Mouse (Mus musculus) embryonic facial prominence, embryonic 10.5 days (tissue): ENCODE measurements around the gene Atp6v1e2. TPM values are rescaled to one million over a fixed set of nuclear protein-coding genes. Genes with fewer than 3 reads are reported as not detected.
A peak's percentile ranks its signal among the peaks of the same experiment; 100 is the strongest.

Source experiments
- DNase-seq: peaks from one replicate; pipeline ENCODE4 v3.0.0-alpha.2; 2017; ENCODE audit warnings: low spot score
- H3K27ac ChIP-seq: fragments of 300-500 bp; sonication (generic); replicated peaks from 2 replicates; pipeline ENCODE4 v1.5.1; 2016; ENCODE audit warnings: mild to moderate bottlenecking
- H3K27me3 ChIP-seq: fragments of 300-500 bp; sonication (generic); replicated peaks from 2 replicates; pipeline ENCODE4 v1.6.1; 2016; ENCODE audit warnings: low read depth, mild to moderate bottlenecking; ENCODE audit not compliant: poor library complexity, severe bottlenecking
- H3K36me3 ChIP-seq: fragments of 300-500 bp; sonication (generic); replicated peaks from 2 replicates; pipeline ENCODE4 v1.6.1; 2016; ENCODE audit warnings: mild to moderate bottlenecking, moderate library complexity
- H3K4me1 ChIP-seq: fragments of 300-500 bp; sonication (generic); 2 replicates; pipeline ENCODE4 v1.6.1; 2016
- H3K4me3 ChIP-seq: fragments of 300-500 bp; sonication (generic); 2 replicates; pipeline ENCODE4 v1.5.1; 2016; ENCODE audit warnings: mild to moderate bottlenecking, moderate library complexity
- H3K9me3 ChIP-seq: fragments of 300-500 bp; sonication (generic); 2 replicates; pipeline ENCODE4 v1.6.1; 2016; ENCODE audit warnings: mild to moderate bottlenecking
- WGBS: fragments of 180-500 bp; shearing (Covaris S2); methylation state at CpG from one replicate; pipeline ENCODE4 v1.1.7; 2016; 5-methylcytosine and 5-hydroxymethylcytosine counted together
- polyA plus RNA-seq: library from polyadenylated mRNA; unstranded; fragments of >200 nt; fragmentation: Nextera tagmentation; extraction: Ambion mirVana; gene quantifications from 2 replicates; pipeline ENCODE4 v1.2.1, GENCODE M21; 2016

Gene Atp6v1e2
- polyA plus RNA-seq, 1 experiment from 2014 or later: not detected

DNA sequence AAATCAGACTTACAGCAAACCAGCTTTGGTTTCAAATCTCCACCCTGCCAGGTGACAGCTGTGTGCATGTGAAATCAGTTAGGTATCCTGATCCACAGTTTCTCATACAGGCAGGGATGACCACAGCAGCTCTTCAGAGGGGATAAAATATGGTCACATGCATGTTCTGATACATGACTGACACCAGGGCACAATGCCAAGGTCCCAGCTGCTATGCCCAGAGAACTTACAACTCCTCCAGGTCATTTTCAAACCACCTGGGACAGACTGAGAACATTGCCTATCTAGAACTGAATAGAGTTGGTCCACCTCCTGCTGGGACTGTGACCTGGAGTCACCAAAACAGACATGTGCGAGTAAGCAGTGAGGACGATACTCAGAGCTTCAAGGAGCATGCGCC lies 40.6 kb downstream of the Atp6v1e2 start:
- peaks cover 43% of the 10 kb centered on the region for H3K4me1 ChIP-seq
- no peaks in the 10 kb centered on the region for H3K9me3 ChIP-seq
- WGBS: 85% methylated on average over 3 of the region's 3 CpGs
- peaks cover 25% of the 10 kb centered on the region for H3K27me3 ChIP-seq
- peak; percentile 6 for DNase-seq
- H3K4me3 ChIP-seq: no peak overlapping the region
- no peak overlapping the region for H3K27ac ChIP-seq
- H3K36me3 ChIP-seq: no peaks in the 10 kb centered on the region

DNA sequence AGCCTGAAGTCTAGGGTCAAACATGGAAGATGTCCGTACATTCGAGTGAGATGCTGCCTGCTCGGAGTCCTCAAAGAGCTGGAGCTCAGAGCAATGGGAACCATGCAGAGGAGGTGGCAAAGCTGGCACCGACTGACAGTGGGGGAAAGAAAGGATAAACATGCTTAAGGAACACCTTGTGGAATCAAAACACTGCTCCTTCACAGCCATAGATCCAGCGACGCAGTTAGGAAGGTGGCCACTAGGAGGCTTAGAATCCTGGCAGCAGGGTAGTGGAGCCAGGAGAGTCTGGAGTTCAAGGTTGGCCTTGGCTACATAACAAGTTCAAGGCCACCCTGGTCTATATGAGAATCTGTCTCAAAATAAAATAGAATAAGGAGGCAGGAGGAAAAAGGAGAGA lies 41.1 kb downstream of the Atp6v1e2 start:
- peak; percentile 31 for DNase-seq

DNA sequence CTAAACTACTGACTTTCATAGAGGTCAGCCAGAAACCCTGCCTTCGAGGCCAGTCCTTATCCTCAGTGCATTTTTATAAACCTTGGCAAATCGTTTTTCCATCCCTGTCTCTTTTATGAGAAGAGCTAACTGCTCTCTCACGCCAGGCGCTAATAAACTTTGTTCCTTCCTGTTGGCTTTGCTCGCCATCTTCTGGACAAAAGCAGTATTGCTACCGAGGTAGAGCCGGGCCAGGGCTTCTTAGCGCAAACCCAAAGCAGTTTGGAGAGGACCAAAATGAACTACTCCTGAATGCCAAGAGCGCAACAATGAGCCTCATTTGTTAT lies 41.6 kb downstream of the Atp6v1e2 start:
- WGBS: 5% methylated on average over 9 of the region's 9 CpGs
- Histone ChIP-seq H3K4me1 (peaks cover 34% of the 10 kb centered on the region), H3K9me3 (no peaks in the 10 kb centered on the region), H3K36me3 (no peaks in the 10 kb centered on the region), H3K27me3 (peaks cover 25% of the 10 kb centered on the region), H3K27ac (no peak overlapping the region), H3K4me3 (peak overlapping the region; percentile 3; the same call in 1 of the 2 replicates)
- peak; percentile 81 for DNase-seq

More for the DNA sequence above, 41.1 kb downstream of the Atp6v1e2 start:
- 36% methylated on average over 6 of the region's 6 CpGs for WGBS
- Histone ChIP-seq H3K4me3 (no peak overlapping the region), H3K4me1 (peaks cover 39% of the 10 kb centered on the region), H3K9me3 (no peaks in the 10 kb centered on the region), H3K36me3 (no peaks in the 10 kb centered on the region), H3K27ac (no peak overlapping the region), H3K27me3 (peaks cover 25% of the 10 kb centered on the region)

DNA sequence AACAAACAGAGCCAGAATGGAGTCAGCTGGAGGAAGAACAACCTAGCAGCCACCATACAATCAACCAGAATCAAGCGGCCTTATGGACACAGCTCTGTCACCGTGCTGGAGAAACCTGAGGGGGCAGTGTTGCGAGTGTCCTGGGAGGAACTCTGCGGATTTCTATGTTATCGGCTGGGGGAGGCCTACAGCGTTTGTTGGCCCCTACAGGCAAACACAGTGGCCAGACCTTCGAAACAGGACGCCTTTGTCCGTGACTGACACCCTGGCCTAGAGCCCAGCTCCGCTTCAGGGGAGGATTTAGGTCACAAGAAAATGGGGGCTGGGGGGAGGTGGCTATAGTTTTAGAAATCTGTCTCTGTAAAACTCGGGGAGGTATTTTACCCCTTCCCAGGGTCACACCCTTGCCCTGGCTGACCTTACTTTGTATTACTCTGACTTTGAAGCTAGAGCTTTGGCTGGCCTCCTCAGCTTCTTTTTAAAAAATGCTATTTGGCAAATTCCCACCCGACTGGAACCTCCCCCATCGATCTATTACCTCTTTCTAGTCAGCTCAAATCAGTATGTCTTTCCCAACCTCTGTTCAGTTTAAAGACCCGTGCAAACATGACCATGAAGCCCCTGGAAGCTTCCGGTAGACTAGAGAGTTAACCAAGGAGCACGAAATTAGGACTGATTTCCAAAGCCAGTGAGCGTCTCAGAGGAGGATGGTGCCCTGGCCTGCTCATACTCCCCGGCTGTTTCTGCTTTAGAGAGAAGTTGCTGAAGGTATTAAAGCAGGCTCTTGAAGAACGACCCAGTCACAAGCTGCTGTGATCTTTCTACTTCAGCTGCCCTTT lies 42.2 kb downstream of the Atp6v1e2 start:
- no peaks in the 10 kb centered on the region for H3K36me3 ChIP-seq
- peak overlapping the region; percentile 15; the same call in 1 of the 2 replicates for H3K27ac ChIP-seq
- WGBS: 22% methylated on average over 19 of the region's 19 CpGs
- peak; percentile 68 for DNase-seq
- no peaks in the 10 kb centered on the region for H3K9me3 ChIP-seq
- peak overlapping the region; percentile 3; the same call in 1 of the 2 replicates for H3K4me3 ChIP-seq
- H3K27me3 ChIP-seq: peaks cover 25% of the 10 kb centered on the region
- H3K4me1 ChIP-seq: peaks cover 33% of the 10 kb centered on the region

DNA sequence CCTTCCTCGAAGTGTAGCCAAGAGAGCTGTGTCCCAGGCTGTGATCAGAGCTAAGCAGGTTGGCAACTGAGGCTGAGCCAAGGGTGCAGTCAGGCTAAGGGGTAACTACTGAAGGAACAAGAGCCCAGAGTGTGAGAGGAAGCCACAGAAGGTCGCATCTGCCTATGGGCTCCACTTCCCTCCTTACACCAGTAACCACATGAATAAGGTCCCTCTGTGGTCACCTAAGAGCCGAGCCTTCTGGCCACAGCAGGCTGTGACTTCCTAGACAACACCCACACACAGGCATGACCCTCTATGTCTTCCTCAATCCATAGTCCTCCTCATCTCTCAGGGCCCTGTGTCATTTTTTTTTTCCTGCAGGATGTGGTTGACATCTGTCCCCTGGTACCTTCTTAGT lies 43.5 kb downstream of the Atp6v1e2 start:
- Histone ChIP-seq H3K9me3 (no peaks in the 10 kb centered on the region), H3K4me3 (no peak overlapping the region), H3K27me3 (peaks cover 25% of the 10 kb centered on the region), H3K36me3 (no peaks in the 10 kb centered on the region), H3K4me1 (peaks cover 33% of the 10 kb centered on the region), H3K27ac (no peak overlapping the region; the same call in 1 of the 2 replicates)
- peak; percentile 6 for DNase-seq
- 84% methylated on average over 3 of the region's 3 CpGs for WGBS

DNA sequence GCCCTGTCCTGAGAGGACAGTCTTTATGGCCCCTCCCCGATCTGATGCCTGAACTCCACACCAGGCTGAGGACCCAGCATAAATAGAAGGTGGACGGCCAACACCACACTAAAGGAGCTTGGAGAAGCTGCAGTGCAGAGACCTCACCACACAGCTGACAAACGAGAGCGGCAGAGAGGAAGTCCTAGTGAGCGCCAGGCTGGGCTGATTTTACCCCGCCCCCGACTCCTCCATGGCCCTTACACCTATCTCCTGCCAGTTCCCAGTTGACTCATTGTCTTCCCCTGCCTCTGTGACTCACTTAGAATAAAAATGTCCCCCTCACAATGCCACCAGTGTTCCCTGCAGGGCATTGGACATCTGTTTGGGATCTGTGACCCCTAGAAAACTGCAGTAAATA lies 44.1 kb downstream of the Atp6v1e2 start:
- H3K36me3 ChIP-seq: no peaks in the 10 kb centered on the region
- peaks cover 29% of the 10 kb centered on the region for H3K4me1 ChIP-seq
- no peaks in the 10 kb centered on the region for H3K9me3 ChIP-seq
- no peak overlapping the region for H3K4me3 ChIP-seq
- no peak overlapping the region for H3K27ac ChIP-seq
- 45% methylated on average over 7 of the region's 7 CpGs for WGBS
- peak; percentile 7 for DNase-seq
- H3K27me3 ChIP-seq: peaks cover 25% of the 10 kb centered on the region

DNA sequence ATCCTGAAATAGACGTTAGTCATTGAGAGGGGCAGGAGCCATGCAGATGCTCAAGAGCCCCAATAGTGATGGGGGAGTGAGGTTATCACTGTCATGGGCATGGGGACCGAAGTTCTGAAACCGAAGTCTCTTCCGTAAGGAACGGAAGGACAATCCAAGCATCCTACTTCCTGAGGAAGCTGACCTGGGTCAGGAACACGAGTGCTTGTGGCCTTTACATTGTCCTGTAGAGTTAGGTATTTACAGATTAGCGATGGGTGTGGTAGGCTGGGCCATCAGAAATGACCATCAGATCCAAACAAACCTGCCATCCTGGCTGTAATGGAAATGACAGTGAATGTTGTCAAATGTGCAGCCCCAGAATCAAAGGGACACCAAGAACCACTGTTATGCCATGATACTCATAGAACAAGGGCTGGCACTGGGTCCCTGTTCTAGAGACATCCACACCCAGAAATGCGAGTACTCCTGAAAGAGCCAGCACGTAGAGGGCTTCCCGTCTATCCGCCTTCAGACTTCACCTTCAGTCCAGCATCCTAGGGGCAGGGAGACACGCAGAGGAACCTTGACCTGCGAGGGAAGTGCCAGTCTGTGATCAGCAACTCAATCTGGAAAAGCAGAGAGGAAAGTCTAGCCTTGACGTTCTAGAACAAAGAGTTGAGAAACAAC lies 45.2 kb downstream of the Atp6v1e2 start:
- Histone ChIP-seq H3K27ac (no peak overlapping the region), H3K4me3 (no peak overlapping the region), H3K9me3 (no peaks in the 10 kb centered on the region), H3K36me3 (no peaks in the 10 kb centered on the region), H3K4me1 (peaks cover 22% of the 10 kb centered on the region), H3K27me3 (peaks cover 20% of the 10 kb centered on the region)
- peak; percentile 4 for DNase-seq
- 90% methylated on average over 14 of the region's 14 CpGs for WGBS

DNA sequence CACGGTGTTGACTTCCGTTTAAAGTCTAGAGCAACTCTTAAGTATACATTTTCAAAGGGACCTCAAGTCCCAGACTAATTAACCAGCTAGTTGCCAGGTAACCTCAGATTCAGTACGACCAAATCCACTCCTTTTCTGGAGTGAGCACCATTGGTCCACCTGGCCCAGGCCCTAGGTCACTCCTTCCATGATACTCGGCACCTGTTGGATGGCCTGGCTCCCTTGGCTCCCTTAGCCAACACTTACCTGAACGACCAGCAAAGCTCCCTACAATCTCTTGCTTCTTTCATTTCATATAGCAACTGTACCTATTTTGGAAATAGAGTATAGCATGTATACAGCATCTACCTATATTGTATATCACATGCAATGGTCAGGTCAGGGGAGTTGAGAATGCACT lies 47.1 kb downstream of the Atp6v1e2 start:
- Histone ChIP-seq H3K36me3 (no peaks in the 10 kb centered on the region), H3K9me3 (no peaks in the 10 kb centered on the region), H3K27ac (no peak overlapping the region), H3K4me1 (peaks cover 17% of the 10 kb centered on the region), H3K27me3 (peaks cover 11% of the 10 kb centered on the region), H3K4me3 (no peak overlapping the region)
- DNase-seq: peak; percentile 2
- 81% methylated on average over 5 of the region's 5 CpGs for WGBS

DNA sequence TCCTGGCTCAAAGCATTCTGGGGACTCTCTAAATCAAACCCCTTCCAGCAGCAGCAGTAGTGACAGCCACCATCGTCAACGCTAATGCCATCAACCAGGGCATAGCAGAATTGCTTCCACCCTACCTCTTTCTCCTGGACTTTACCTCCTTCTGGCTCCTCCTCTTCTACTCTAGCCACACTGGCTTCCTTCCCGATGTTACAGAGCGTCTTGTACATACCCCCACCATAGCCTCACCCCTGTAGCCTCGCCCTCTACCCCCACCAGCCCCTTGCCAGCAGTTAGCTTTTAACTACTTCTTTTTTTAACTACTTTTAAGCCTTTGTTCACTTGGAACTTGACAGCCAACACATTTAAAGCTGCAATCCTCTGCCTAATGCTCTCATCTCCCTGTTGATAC lies 47.9 kb downstream of the Atp6v1e2 start:
- whole genome bisulfite sequencing: 85% methylated on average over 5 of the region's 5 CpGs
- no peaks in the 10 kb centered on the region for H3K9me3 ChIP-seq

DNA sequence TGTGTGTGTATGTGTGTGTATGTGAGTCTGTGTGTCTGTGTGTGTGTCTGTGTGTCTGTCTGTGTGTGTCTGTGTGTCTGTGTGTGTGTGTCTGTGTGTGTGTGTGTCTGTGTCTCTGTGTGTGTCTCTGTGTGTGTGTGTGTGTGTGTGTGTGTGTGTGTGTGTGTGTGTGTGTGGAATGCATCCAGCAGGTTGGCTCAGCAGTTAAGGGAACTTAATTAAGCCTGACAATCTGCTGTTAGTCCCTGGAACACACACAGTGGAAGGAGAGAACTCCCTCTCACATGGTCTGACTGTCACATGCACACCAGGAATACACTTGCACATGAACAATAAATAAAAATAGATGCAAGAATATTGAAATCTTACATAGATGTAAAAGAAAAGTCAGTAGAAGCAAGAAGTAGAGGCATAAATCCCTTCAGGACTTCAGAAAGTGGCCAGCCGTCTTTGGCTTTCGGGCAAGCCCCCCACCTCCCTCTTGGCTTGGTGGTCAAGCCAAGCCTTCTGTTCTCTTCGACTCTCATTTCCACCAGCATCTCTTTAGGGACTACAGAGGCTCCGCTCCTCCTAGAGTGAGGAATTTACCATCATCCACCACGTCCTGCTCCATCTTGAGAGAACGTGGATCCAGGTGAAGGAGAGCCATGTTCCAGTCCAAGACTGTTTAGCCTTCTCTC lies 50.1 kb downstream of the Atp6v1e2 start:
- Histone ChIP-seq H3K27ac (no peak overlapping the region), H3K4me3 (no peak overlapping the region), H3K9me3 (no peaks in the 10 kb centered on the region), H3K27me3 (no peaks in the 10 kb centered on the region), H3K4me1 (no peaks in the 10 kb centered on the region), H3K36me3 (no peaks in the 10 kb centered on the region)
- DNase-seq: peak; percentile 3
- 94% methylated on average over 6 of the region's 6 CpGs for WGBS

More for the DNA sequence above, 47.9 kb downstream of the Atp6v1e2 start:
- Histone ChIP-seq H3K36me3 (no peaks in the 10 kb centered on the region), H3K4me3 (no peak overlapping the region), H3K4me1 (peaks cover 10% of the 10 kb centered on the region), H3K27ac (no peak overlapping the region), H3K27me3 (peaks cover 9% of the 10 kb centered on the region)
- DNase-seq: peak; percentile 1

DNA sequence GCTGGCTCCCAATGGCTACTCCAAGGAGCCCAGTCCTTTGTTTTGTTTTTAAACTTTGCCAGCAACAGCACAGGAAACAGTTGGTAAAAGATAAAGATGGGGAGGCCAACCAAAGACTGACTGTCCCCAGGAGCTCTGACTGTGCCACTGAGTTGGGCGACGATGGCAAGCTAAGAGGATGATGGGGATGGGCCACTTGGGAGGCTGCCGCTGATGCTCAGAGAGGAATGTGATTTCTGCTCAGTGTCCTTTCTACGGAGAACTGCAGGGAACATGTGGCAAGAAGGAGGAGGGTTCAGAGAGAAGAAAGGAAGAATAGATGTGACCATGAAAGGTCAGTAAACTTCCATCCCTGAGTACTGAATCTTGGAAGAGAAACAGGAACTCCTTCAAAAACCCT lies 52.5 kb downstream of the Atp6v1e2 start:
- Histone ChIP-seq H3K27ac (no peak overlapping the region), H3K4me3 (no peak overlapping the region), H3K27me3 (no peaks in the 10 kb centered on the region), H3K9me3 (no peaks in the 10 kb centered on the region), H3K4me1 (no peaks in the 10 kb centered on the region), H3K36me3 (no peaks in the 10 kb centered on the region)
- DNase-seq: peak; percentile 5
- 89% methylated on average over 4 of the region's 4 CpGs for WGBS
